8 mouse cellular contexts compared by ENCODE assay signal in the genomic region with DNA sequence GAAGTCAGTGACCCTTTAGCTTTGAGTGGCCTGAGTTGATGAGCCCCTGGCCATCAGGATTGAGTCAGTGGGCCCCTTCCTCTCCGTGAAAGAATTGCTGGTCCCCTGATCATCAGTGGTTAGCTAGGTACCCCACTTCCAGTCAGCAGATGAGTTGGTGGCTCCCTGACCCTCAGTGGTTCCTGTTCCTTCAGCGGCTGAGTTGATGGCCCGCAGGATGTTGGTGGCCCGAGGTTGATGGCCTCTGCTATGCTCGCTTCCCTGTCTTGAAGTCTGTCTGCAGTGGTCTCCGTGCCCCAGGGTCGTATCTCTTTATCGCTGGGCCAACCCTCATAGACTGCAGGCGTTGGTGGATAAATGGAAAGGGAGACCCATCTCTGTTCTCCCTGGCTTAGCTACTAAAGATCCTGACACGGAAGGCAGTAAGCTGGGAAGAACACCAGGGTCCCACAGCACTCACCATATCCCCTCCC. TPM values are rescaled to one million over a fixed set of nuclear protein-coding genes. Genes with fewer than 3 reads are reported as not detected.
A peak's percentile ranks its signal among the peaks of the same experiment; 100 is the strongest.
DNase-seq lines count a peak whose midpoint lies in the region; ATAC-seq and TF ChIP-seq lines count a peak whose summit lies in the region.

No protein-coding gene starts in this region.

- no peak overlapping the region for H3K27ac ChIP-seq in heart, embryonic 16.5 days (ENCODE audit: low read length)
- H3K27ac ChIP-seq in ES-E14 (ENCODE audit: insufficient read depth, low read depth, low read length, poor library complexity, severe bottlenecking) = no peak overlapping the region
- H3K27ac ChIP-seq in forebrain, embryonic 11.5 days (ENCODE audit: low read depth, low read length) = no peak overlapping the region
- H3K27ac ChIP-seq in liver, embryonic 12.5 days = peak overlapping the region; percentile 51; the same call in 1 of the 2 replicates
- no peak overlapping the region for H3K27ac ChIP-seq in stomach, embryonic 16.5 days (ENCODE audit: low read length)

- no peak; the same call in 1 of the 2 replicates for ATAC-seq in heart, embryonic 16.5 days (replicated peaks; ENCODE audit: extremely low read depth, insufficient read depth, low FRiP score)
- ATAC-seq in forebrain, embryonic 11.5 days (replicated peaks; ENCODE audit: low FRiP score) = no peak; the same call in 1 of the 2 replicates
- ATAC-seq in liver, embryonic 12.5 days = peak; percentile 70
- peak; percentile 5 for ATAC-seq in stomach, embryonic 16.5 days (ENCODE audit: insufficient read depth, low FRiP score)

- in situ Hi-C loops in ES-E14 (cut with MboI; ENCODE audit: low sequenced_read_pairs in 2 of 2, unreplicated experiment in 2 of 2) = no loop called here

- no peaks in the 10 kb centered on the region for H3K27me3 ChIP-seq in heart, embryonic 16.5 days (ENCODE audit: control insufficient read depth, insufficient read depth, low read length)
- no peaks in the 10 kb centered on the region for H3K27me3 ChIP-seq in forebrain, embryonic 11.5 days (ENCODE audit: control insufficient read depth, insufficient read depth, low read length)
- H3K27me3 ChIP-seq in liver, embryonic 12.5 days (replicated peaks) = no peaks in the 10 kb centered on the region
- H3K27me3 ChIP-seq in stomach, embryonic 16.5 days (ENCODE audit: control insufficient read depth, insufficient read depth, low read length) = no peaks in the 10 kb centered on the region

- H3K9me3 ChIP-seq in heart, embryonic 16.5 days (replicated peaks; ENCODE audit: control insufficient read depth, low read length) = no peaks in the 10 kb centered on the region; the same call in 1 of the 2 replicates
- H3K9me3 ChIP-seq in ES-E14 (ENCODE audit: control insufficient read depth, insufficient read depth, low read depth, low read length) = no peaks in the 10 kb centered on the region
- no peaks in the 10 kb centered on the region for H3K9me3 ChIP-seq in forebrain, embryonic 11.5 days (ENCODE audit: control insufficient read depth, low read length)
- no peaks in the 10 kb centered on the region for H3K9me3 ChIP-seq in liver, embryonic 12.5 days (replicated peaks)
- no peaks in the 10 kb centered on the region for H3K9me3 ChIP-seq in stomach, embryonic 16.5 days (replicated peaks; ENCODE audit: control insufficient read depth, low read length)

- WGBS in heart, embryonic 16.5 days = 2% methylated on average over 10 of the region's 10 CpGs
- WGBS in forebrain, embryonic 11.5 days = 5% methylated on average over 10 of the region's 10 CpGs
- WGBS in liver, embryonic 12.5 days (ENCODE audit: insufficient replicate concordance) = under 1% methylated on average over 10 of the region's 10 CpGs
- WGBS in stomach, embryonic 16.5 days = 2% methylated on average over 10 of the region's 10 CpGs

- H3K4me3 ChIP-seq in heart, embryonic 16.5 days (ENCODE audit: low read length) = peak overlapping the region; percentile 69
- peak overlapping the region; percentile 91 to 98 for H3K4me3 ChIP-seq in ES-E14 (ENCODE audit: insufficient read depth in 1 of 2, low read depth in 1 of 2, low read length in 2 of 2, poor library complexity in 1 of 2, severe bottlenecking in 1 of 2)
- H3K4me3 ChIP-seq in forebrain, embryonic 11.5 days (ENCODE audit: low read depth, low read length) = peak overlapping the region; percentile 85
- peak overlapping the region; percentile 90 for H3K4me3 ChIP-seq in liver, embryonic 12.5 days
- H3K4me3 ChIP-seq in stomach, embryonic 16.5 days (replicated peaks; ENCODE audit: low read length) = peak overlapping the region; percentile 88

- H3K4me1 ChIP-seq in heart, embryonic 16.5 days (ENCODE audit: control insufficient read depth, insufficient read depth, low read length) = 0 out of 2 replicates have a peak, but pooled peaks cover 2% of the 10 kb centered on the region
- no peaks in the 10 kb centered on the region for H3K4me1 ChIP-seq in ES-E14 (ENCODE audit: control insufficient read depth in 2 of 2, insufficient read depth in 2 of 2, low read length in 2 of 2, poor library complexity in 1 of 2)
- no peaks in the 10 kb centered on the region for H3K4me1 ChIP-seq in forebrain, embryonic 11.5 days (replicated peaks; ENCODE audit: control insufficient read depth, insufficient read depth, low read length)
- peaks cover 21% of the 10 kb centered on the region for H3K4me1 ChIP-seq in liver, embryonic 12.5 days
- H3K4me1 ChIP-seq in stomach, embryonic 16.5 days (ENCODE audit: control insufficient read depth, insufficient read depth, low read length) = peaks cover 9% of the 10 kb centered on the region; the same call in 1 of the 2 replicates

- no peak for DNase-seq in heart, adult 9 months (ENCODE audit: low spot score in 2 of 2)
- DNase-seq in ES-E14 (ENCODE audit: low read depth, low spot score) = no peak
- no peak for DNase-seq in forebrain, embryonic 11.5 days (ENCODE audit: low spot score)
- no peak for DNase-seq in urinary bladder, adult 2 months (ENCODE audit: low spot score)
- DNase-seq in thymus, adult 18-20 months = no peak

- H3K9ac ChIP-seq in heart, embryonic 16.5 days (ENCODE audit: low read length) = peak overlapping the region; percentile 79
- peak overlapping the region; percentile 84 for H3K9ac ChIP-seq in ES-E14 (ENCODE audit: insufficient read depth, low read depth, low read length, poor library complexity, severe bottlenecking)
- peak overlapping the region; percentile 90 for H3K9ac ChIP-seq in forebrain, embryonic 11.5 days (ENCODE audit: low read length)
- H3K9ac ChIP-seq in liver, embryonic 12.5 days = peak overlapping the region; percentile 90
- H3K9ac ChIP-seq in stomach, embryonic 16.5 days (ENCODE audit: low read length) = peak overlapping the region; percentile 94

- H3K36me3 ChIP-seq in heart, embryonic 16.5 days (ENCODE audit: control insufficient read depth, insufficient read depth) = no peaks in the 10 kb centered on the region
- H3K36me3 ChIP-seq in ES-E14 (ENCODE audit: control insufficient read depth, insufficient read depth, low read length, poor library complexity, severe bottlenecking) = no peaks in the 10 kb centered on the region
- H3K36me3 ChIP-seq in forebrain, embryonic 11.5 days (ENCODE audit: control insufficient read depth, insufficient read depth, low read length) = no peaks in the 10 kb centered on the region
- 0 out of 2 replicates have a peak, but pooled peaks cover 5% of the 10 kb centered on the region for H3K36me3 ChIP-seq in liver, embryonic 12.5 days
- no peaks in the 10 kb centered on the region for H3K36me3 ChIP-seq in stomach, embryonic 16.5 days (ENCODE audit: control insufficient read depth, insufficient read depth, low read length)

- peak overlapping the region; percentile 81 for H3K4me2 ChIP-seq in heart, embryonic 16.5 days (ENCODE audit: low read depth, low read length)
- peak overlapping the region; percentile 59 for H3K4me2 ChIP-seq in forebrain, embryonic 11.5 days (ENCODE audit: low read depth, low read length, severe bottlenecking)
- H3K4me2 ChIP-seq in liver, embryonic 12.5 days = peak overlapping the region; percentile 92
- H3K4me2 ChIP-seq in stomach, embryonic 16.5 days (ENCODE audit: low read depth, low read length) = peak overlapping the region; percentile 84

TF ChIP-seq in ES-E14, 5 proteins besides CTCF, POLR2A, EP300 and RAD21:
- TF ChIP-seq CHD2 (IDR thresholded peaks at IDR 0.05; ENCODE audit: low read depth, low read length) = no peak
- no peak for TF ChIP-seq ZC3H11A (IDR thresholded peaks at IDR 0.05; ENCODE audit: borderline replicate concordance, low read depth, low read length)
- no peak for TF ChIP-seq MAFK (IDR thresholded peaks at IDR 0.05; ENCODE audit: insufficient read depth, low read depth, low read length)
- TF ChIP-seq ZNF384 (IDR thresholded peaks at IDR 0.05; ENCODE audit: low read depth, low read length) = no peak
- TF ChIP-seq HCFC1 (IDR thresholded peaks at IDR 0.05; ENCODE audit: borderline replicate concordance, insufficient read depth, low read length) = no peak

RNA-seq across cellular contexts. Expression of a gene that starts 0.4 kb away (rescaled TPM):
- 4.7 and 5.3 TPM in 2 replicates for polyA plus RNA-seq in heart, embryonic 16.5 days (2015; fragmentation: Nextera tagmentation; extraction: Ambion mirVana)
- total RNA-seq in ES-E14 (2012; rRNA removed) = 5.7 and 7.1 TPM in 2 replicates
- 8.8 and 9.3 TPM in 2 replicates for polyA plus RNA-seq in forebrain, embryonic 11.5 days (2014; fragmentation: Nextera tagmentation; extraction: Ambion mirVana)
- polyA plus RNA-seq in liver, embryonic 12.5 days (2016; fragmentation: Nextera tagmentation; extraction: Ambion mirVana) = 5.2 and 5.9 TPM in 2 replicates
- 5.6 and 6.5 TPM in 2 replicates for polyA plus RNA-seq in stomach, embryonic 16.5 days (2015; fragmentation: Nextera tagmentation; extraction: Ambion mirVana)
- 2.2 and 2.6 TPM in 2 replicates for polyA plus RNA-seq in urinary bladder, adult 2 months (2012; rRNA removed)

RNA-seq across cellular contexts. Expression of a gene that starts 0.6 kb away (rescaled TPM):
- polyA plus RNA-seq in heart, embryonic 16.5 days (2015; fragmentation: Nextera tagmentation; extraction: Ambion mirVana) = 0.94 and 1.6 TPM in 2 replicates
- total RNA-seq in ES-E14 (2012; rRNA removed) = 0.16 and 0.22 TPM in 2 replicates
- 0.84 and 2.5 TPM in 2 replicates for polyA plus RNA-seq in forebrain, embryonic 11.5 days (2014; fragmentation: Nextera tagmentation; extraction: Ambion mirVana)
- polyA plus RNA-seq in liver, embryonic 12.5 days (2016; fragmentation: Nextera tagmentation; extraction: Ambion mirVana) = 1.7 and 2.3 TPM in 2 replicates
- 2.5 and 3.0 TPM in 2 replicates for polyA plus RNA-seq in stomach, embryonic 16.5 days (2015; fragmentation: Nextera tagmentation; extraction: Ambion mirVana)
- 3.2 and 4.4 TPM in 2 replicates for polyA plus RNA-seq in urinary bladder, adult 2 months (2012; rRNA removed)

RNA-seq across cellular contexts. Expression of a gene that starts 36.2 kb away (rescaled TPM):
- polyA plus RNA-seq in heart, embryonic 16.5 days (2015; fragmentation: Nextera tagmentation; extraction: Ambion mirVana) = 1.1 and 1.2 TPM in 2 replicates
- 0.26 and 0.45 TPM in 2 replicates for total RNA-seq in ES-E14 (2012; rRNA removed)
- 0.83 and 1.1 TPM in 2 replicates for polyA plus RNA-seq in forebrain, embryonic 11.5 days (2014; fragmentation: Nextera tagmentation; extraction: Ambion mirVana)
- polyA plus RNA-seq in liver, embryonic 12.5 days (2016; fragmentation: Nextera tagmentation; extraction: Ambion mirVana) = 0.25 and 0.30 TPM in 2 replicates
- polyA plus RNA-seq in stomach, embryonic 16.5 days (2015; fragmentation: Nextera tagmentation; extraction: Ambion mirVana) = 2.0 and 2.3 TPM in 2 replicates
- polyA plus RNA-seq in urinary bladder, adult 2 months (2012; rRNA removed) = 6.1 and 7.0 TPM in 2 replicates

Comparison
In these comparisons a context has a peak if more than half of its experiments do, and no peak if none do; other contexts are left out.
1. ATAC-seq: peak in liver, embryonic 12.5 days (single experiment) and stomach, embryonic 16.5 days (single experiment); none in heart, embryonic 16.5 days (single experiment) and forebrain, embryonic 11.5 days (single experiment).
2. Peak in every context shown above with its lines, with median percentiles within 50 percentile points of each other: H3K4me2 ChIP-seq, H3K4me3 ChIP-seq and H3K9ac ChIP-seq.